Mouse (Mus musculus): ENCODE results near the gene Trpc7. TPM values are rescaled to one million over a fixed set of nuclear protein-coding genes. Genes with fewer than 3 reads are reported as not detected.

Trpc7 gene
- 1 to 10 TPM; 1.8 to 3.0 (median 2.5) TPM for total RNA-seq (2022)

DNA sequence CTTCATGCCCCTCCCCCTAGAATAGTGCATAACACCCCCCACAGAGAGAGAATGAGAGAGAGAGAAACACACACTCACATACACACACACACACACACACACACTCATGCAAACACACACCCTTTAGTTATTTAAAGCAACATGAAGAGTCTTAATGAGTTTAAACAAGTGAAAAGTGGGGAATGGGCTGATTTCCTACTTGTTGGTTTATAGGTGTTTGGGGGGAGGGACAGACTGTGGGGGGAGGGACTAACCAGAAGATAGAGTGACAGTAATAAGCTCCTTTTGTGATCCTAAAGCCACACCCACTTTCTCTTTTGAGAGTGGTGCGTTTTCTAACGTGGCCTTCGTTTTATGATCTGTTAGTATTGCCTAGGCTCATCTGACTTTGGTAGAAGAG, at the start of gene Trpc7:
Gene Trpc7, minus strand, starts transcription at position 101 of the 400 bp plus-strand sequence.
- DNase-seq (ENCODE audit: low spot score in 2 of 2) = no peak

DNA sequence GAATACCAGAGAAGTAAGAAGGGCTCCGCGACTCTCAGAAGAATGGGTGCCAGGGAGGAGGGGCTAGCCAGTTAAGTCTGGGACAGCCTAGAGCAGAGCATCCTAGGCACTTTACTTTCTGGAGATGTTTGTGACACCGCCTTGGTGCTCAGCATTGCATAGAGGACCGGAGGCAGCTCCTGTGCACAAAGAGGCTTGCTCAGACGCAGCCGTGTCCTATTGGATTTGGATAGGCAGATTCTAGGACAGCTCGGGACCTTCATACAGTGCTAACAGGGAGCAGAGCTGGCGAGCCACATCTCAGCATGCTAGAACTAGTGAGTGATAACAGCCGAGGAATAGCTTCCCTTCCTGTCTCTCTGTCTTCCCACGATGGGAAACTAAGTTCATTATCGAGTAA, 43.5 kb upstream of the Trpc7 start:
- no peak for DNase-seq (ENCODE audit: low spot score in 2 of 2)

DNA sequence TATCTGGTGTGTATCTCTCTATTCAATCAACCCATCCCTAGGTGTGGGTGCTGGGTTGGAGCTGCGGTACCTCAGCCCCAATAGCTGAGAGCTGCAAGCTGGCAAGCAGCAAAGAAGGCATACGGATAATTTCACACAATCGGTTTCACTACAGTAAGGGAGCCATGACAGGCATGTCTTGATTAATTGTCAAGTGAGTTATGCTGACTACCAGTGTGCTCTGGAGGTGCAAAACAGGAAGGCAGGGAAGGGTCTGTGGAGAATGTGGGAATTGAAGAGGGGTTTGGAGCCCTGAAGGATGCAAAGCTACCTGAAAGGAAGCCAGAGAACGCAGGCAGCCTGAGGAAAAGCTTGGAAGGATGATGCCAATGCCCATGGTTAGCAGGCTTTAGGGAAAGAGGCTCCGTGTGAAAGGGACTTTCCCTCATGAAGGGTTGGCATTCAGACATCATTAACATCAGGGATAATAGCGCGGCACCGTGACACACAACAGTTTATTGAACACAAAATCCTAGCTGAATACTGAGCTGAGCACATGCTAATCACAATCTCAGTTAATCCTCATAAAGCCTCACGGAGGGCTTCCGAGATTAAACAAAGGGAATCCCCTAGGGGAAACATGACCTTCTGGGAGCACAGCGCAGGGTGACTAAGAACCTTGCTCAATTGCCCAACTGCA, 38.2 kb upstream of the Trpc7 start:
- DNase-seq (ENCODE audit: low spot score in 2 of 2) = no peak

GRCm38 (mm10) chr13:56930421-56930820, 34.6 kb upstream of the Trpc7 start:
- DNase-seq (ENCODE audit: low spot score in 2 of 2) = no peak

GRCm38 (mm10) chr13:56922976-56923375, 27.2 kb upstream of the Trpc7 start:
- DNase-seq (ENCODE audit: low spot score in 2 of 2) = no peak

DNA sequence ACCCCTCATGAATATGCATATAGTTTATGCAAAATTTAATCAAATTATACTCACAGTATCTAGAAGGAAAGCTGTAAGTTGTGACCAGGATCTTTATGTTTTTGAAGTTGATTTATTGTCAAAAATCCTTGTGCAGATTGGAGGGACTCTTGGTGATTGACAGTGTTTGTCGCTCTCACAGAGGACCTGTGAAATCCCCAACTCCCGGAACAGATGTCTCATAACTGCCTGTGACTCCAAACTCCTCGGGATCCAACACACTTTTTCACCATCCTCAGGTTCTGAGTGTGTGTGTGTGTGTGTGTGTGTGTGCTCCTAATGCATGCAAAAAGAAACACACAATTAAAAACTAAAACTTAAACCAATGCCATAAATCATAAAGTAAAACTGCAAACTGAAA, 25.5 kb upstream of the Trpc7 start:
- DNase-seq (ENCODE audit: low spot score in 2 of 2) = no peak

GRCm38 (mm10) chr13:56914721-56915120, 18.9 kb upstream of the Trpc7 start:
- DNase-seq (ENCODE audit: low spot score in 2 of 2) = no peak

DNA sequence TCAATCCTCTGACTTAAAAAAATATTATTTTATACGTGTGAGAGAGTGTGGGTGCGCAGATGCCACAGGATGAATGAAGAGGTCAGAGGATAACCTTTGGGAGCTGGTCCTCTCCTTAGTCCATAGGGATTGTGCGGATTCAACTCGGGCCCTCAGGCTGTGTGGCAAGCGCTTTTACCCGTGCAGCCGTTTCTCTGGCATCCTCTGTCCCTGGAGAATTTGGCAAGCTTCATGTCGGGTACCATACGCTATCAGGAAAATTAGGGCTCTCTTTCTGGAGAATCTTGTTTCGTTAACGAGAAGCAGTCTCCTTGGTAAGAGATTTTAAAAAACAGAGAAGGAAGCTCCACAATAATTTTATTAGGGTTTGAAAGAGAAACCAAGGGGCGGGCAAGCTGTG, 15.3 kb upstream of the Trpc7 start:
- DNase-seq (ENCODE audit: low spot score in 2 of 2) = no peak

- DNase-seq (ENCODE audit: low spot score in 2 of 2) = peak in 1 of 2 experiments; percentile 32
Measured at GRCm38 (mm10) chr13:56895386-56895785, 407 bp downstream of the Trpc7 start.

- DNase-seq (ENCODE audit: low spot score in 2 of 2) = no peak
Measured at GRCm38 (mm10) chr13:56894543-56894942, 1.2 kb downstream of the Trpc7 start.

- DNase-seq (ENCODE audit: low spot score in 2 of 2) = no peak
Measured at GRCm38 (mm10) chr13:56889888-56890287, 5.9 kb downstream of the Trpc7 start.

- DNase-seq (ENCODE audit: low spot score in 2 of 2) = no peak
Measured at GRCm38 (mm10) chr13:56882931-56883330, 12.9 kb downstream of the Trpc7 start.

GRCm38 (mm10) chr13:56864567-56864966, 31.2 kb downstream of the Trpc7 start:
- DNase-seq (ENCODE audit: low spot score in 2 of 2) = no peak

DNA sequence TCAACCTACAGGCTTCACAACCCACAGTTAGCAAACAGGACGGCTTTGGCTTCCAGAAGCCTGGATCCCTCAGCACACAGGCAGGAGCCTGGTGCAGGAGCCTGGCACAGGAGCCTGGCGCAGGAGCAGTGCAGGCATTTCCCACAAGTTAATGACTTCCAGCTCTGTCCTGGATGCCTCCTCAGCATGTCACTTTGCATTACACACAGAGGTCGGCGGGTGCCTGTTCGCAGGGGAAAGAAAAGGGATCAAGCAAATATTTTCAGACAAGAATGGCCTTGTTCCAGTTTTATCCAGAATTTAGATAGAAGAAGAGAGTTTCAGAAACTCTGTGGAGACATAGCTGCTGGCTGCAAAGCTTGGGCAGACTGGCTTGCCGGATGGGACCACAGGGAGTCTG, 33.8 kb downstream of the Trpc7 start:
- no peak for DNase-seq (ENCODE audit: low spot score in 2 of 2)

DNA sequence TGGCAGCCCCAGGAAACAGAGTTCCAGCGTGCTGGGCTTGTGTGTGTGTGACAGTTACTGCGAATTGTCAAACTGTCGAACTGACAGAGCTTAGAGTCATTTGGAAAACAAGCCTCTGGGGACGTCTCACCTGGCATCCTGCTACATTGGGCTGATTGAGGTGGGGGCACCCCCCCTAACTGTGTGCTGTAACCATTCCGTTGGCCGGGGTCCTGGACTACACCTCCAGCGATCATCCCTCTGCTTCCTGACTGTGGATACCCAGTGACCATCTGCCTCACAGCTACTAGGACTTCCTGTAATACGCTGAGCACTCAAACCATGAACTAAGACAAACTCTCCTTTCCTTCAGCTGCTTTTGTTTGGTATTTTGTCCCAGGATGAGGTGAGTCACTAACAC, 41.3 kb downstream of the Trpc7 start:
- DNase-seq (ENCODE audit: low spot score in 2 of 2) = no peak

GRCm38 (mm10) chr13:56853436-56853835, 42.4 kb downstream of the Trpc7 start:
- DNase-seq (ENCODE audit: low spot score in 2 of 2) = no peak

DNA sequence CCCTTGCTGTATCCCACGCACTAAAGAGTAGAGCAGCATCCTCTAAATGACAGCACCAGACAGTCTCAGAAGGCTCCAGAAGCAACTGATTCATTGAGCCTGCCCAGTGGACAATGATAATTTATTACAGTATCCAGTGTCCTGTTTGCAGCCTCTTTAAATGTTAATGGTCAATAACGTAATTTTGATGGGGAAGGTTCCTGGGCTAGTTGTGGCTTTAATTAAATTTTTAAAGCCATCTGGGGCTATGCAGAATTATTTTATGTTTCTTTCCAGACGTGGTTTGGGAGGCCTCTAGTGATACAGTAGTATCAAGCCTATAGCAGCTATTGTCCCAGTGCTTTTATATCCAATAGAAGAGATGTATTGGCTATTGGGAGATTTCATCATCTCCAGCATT, 49.9 kb downstream of the Trpc7 start:
- no peak for DNase-seq (ENCODE audit: low spot score in 2 of 2)

DNA sequence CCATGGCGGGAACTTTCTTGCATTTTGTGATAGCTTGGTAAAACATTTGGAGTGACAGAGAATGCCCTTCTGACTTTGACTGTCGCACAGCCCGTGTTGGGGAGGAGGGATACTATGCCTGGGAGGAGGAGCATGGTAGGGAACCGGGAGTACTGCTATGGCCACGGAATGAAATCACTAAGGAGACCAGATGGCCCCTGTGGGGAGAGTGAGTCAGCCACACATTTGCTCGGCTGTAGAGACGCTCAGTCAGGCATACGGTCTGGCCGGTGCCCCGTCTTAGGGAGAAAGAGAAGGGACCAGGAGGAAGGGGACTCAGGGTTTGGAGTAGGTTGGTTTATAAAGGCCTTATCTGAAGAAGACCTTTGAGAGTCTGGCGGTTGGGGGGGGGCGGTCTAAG, 80.3 kb downstream of the Trpc7 start:
- DNase-seq (ENCODE audit: low spot score in 2 of 2) = no peak

DNA sequence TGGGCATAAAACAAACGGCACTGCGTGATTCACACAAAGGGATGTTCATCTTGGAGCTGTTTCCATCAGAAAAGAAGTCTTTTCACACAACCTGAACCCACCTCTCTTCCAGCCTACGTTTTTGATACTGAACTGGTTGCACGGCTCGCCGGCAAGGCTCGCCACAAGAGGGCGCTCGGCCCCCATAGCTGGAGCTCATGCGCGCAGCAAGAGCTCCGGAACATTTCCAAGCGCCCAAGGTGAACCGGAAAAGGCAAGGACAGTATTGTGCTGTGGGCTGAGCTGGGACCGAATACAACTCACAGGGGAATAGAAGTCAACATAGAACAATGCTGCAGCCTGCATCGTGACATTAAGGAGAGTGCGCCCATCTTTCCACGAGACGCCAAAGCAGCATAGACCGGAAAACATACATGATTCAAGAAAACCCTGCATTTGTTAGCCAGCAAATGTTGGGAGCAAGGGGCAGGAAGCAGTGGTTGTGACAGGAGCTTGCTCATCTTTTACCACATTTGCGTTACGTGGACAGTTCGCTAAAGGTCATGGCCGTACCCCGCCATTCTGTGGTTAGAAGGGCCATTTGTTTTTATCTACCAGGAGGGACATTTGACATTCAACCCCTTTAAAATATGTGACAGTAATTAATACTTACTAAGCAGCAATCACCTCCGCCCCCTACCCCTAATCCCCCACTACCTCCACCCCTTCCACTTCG, 88.9 kb downstream of the Trpc7 start:
- peak; percentile 76 to 92 for DNase-seq (ENCODE audit: low spot score in 2 of 2)

DNA sequence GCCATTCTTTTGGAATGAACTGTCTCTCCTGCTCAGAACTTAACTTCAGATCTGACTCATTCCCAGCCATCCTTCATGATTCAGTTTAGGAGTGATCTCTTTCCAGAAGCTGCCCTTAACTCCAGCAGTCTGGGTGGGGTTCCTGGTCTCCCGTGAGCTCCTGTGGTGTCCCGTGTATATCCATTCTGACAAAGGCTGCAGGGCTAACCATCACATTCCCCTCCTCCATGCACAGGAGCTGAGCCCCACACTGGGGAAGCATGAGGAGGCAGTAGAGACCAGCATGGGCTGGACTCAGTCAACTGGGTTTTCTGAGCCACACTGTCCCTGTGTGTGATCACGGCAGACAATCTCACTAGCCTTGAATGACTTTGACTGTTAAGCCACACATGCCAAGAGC, 90.7 kb downstream of the Trpc7 start:
- DNase-seq (ENCODE audit: low spot score in 2 of 2) = no peak

GRCm38 (mm10) chr13:56797459-56797858, 98.3 kb downstream of the Trpc7 start:
- no peak for DNase-seq (ENCODE audit: low spot score in 2 of 2)

GRCm38 (mm10) chr13:56795501-56795900, 100.3 kb downstream of the Trpc7 start:
- DNase-seq (ENCODE audit: low spot score in 2 of 2) = no peak

DNA sequence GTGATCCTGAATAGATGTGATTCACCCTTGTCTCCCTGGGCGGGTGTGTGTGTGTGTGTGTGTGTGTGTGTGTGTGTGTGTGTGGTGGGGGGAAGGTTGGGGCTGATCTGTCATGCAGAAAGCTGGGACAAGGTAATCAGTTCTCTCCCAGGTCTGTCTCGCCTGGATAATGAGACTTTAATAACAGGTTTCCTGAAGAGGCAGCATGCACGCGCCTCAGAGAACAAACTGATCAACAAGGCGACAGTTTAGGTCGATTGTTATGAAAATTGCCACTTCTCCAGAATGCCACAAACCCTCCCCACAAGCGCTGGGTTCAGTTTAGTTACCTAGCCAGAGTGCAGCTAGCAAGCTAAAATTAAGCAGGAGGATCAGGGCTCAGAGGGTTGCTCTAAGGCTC, 101.4 kb downstream of the Trpc7 start:
- no peak for DNase-seq (ENCODE audit: low spot score in 2 of 2)

Data from left cerebral cortex, adult 8-10 months (tissue).